Mouse (Mus musculus): ENCODE results near the gene Rabl6. TPM values are rescaled to one million over a fixed set of nuclear protein-coding genes. Genes with fewer than 3 reads are reported as not detected.
A peak's percentile ranks its signal among the peaks of the same experiment; 100 is the strongest.

Gene Rabl6
- polyA plus RNA-seq, 1 experiment from 2014 or later = 49.2 TPM

- Histone ChIP-seq H3K36me3 (ENCODE audit: control insufficient read depth, insufficient read depth, low read length) (peaks cover 6% of the 10 kb centered on the region), H3K4me1 (ENCODE audit: control insufficient read depth, insufficient read depth, low read length) (peaks cover 10% of the 10 kb centered on the region; the same call in 1 of the 2 replicates), H3K4me3 (ENCODE audit: low read depth, low read length) (no peak overlapping the region), H3K4me2 (no peak overlapping the region), H3K9me3 (ENCODE audit: control insufficient read depth, low read length) (no peaks in the 10 kb centered on the region), H3K9ac (ENCODE audit: low read length) (no peak overlapping the region), H3K27me3 (ENCODE audit: control insufficient read depth, insufficient read depth, low read length) (peaks cover 23% of the 10 kb centered on the region), H3K27ac (ENCODE audit: low read depth, low read length) (no peak overlapping the region)
- WGBS = 98% methylated on average over 3 of the region's 3 CpGs
- ATAC-seq (ENCODE audit: low FRiP score) (no peak), DNase-seq (ENCODE audit: low spot score, missing footprints) (no peak)
Observed at GRCm38 (mm10) chr2:25584152-25584551, 24.2 kb downstream of the Rabl6 start.

GRCm38 (mm10) chr2:25583571-25583970 is 24.8 kb downstream of the Rabl6 start:
- no peak overlapping the region for H3K4me2 ChIP-seq
- peaks cover 6% of the 10 kb centered on the region for H3K36me3 ChIP-seq (ENCODE audit: control insufficient read depth, insufficient read depth, low read length)
- H3K27me3 ChIP-seq (ENCODE audit: control insufficient read depth, insufficient read depth, low read length) = peaks cover 29% of the 10 kb centered on the region
- no peak overlapping the region for H3K4me3 ChIP-seq (ENCODE audit: low read depth, low read length)
- no peak overlapping the region for H3K9ac ChIP-seq (ENCODE audit: low read length)
- WGBS = 79% methylated on average over 4 of the region's 4 CpGs
- ATAC-seq (ENCODE audit: low FRiP score) (no peak), DNase-seq (ENCODE audit: low spot score, missing footprints) (no peak)
- H3K4me1 ChIP-seq (ENCODE audit: control insufficient read depth, insufficient read depth, low read length) = peaks cover 10% of the 10 kb centered on the region; the same call in 1 of the 2 replicates
- no peak overlapping the region for H3K27ac ChIP-seq (ENCODE audit: low read depth, low read length)
- no peaks in the 10 kb centered on the region for H3K9me3 ChIP-seq (ENCODE audit: control insufficient read depth, low read length)

DNA sequence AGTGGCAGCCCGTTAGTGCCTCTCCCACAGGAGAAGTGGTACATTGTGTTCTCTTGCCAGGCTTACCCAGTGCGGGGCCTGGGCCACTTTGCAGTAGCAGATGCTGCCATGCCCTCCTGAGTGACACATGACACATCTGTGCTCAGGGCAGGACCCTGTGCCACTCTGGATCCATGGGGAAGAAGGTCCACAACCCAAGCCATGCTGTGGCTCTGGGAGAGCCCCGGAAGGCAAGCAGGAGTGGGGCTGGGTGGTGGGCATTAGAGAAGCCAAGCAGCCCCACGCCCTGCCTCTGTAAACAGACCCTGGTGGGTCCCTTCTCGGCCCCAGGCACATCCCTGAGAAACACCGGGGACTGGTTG is 25.2 kb downstream of the Rabl6 start:
- H3K36me3 ChIP-seq (ENCODE audit: control insufficient read depth, insufficient read depth, low read length) = peaks cover 6% of the 10 kb centered on the region
- no peak overlapping the region for H3K9ac ChIP-seq (ENCODE audit: low read length)
- ATAC-seq (ENCODE audit: low FRiP score) = no peak
- H3K4me1 ChIP-seq (ENCODE audit: control insufficient read depth, insufficient read depth, low read length) = peaks cover 10% of the 10 kb centered on the region; the same call in 1 of the 2 replicates
- no peak overlapping the region for H3K27ac ChIP-seq (ENCODE audit: low read depth, low read length)
- H3K9me3 ChIP-seq (ENCODE audit: control insufficient read depth, low read length) = no peaks in the 10 kb centered on the region
- no peak for DNase-seq (ENCODE audit: low spot score, missing footprints)
- WGBS = 88% methylated on average over 6 of the region's 6 CpGs
- H3K4me3 ChIP-seq (ENCODE audit: low read depth, low read length) = no peak overlapping the region
- peaks cover 33% of the 10 kb centered on the region for H3K27me3 ChIP-seq (ENCODE audit: control insufficient read depth, insufficient read depth, low read length)
- H3K4me2 ChIP-seq = no peak overlapping the region

- H3K4me1 ChIP-seq (ENCODE audit: control insufficient read depth, insufficient read depth, low read length) = peaks cover 13% of the 10 kb centered on the region
- H3K9me3 ChIP-seq (ENCODE audit: control insufficient read depth, low read length) = no peaks in the 10 kb centered on the region
- no peak overlapping the region for H3K4me2 ChIP-seq
- 65% methylated on average over 12 of the region's 12 CpGs for WGBS
- ATAC-seq (ENCODE audit: low FRiP score) = no peak
- H3K27me3 ChIP-seq (ENCODE audit: control insufficient read depth, insufficient read depth, low read length) = peaks cover 38% of the 10 kb centered on the region
- no peak overlapping the region for H3K27ac ChIP-seq (ENCODE audit: low read depth, low read length)
- H3K9ac ChIP-seq (ENCODE audit: low read length) = no peak overlapping the region
- H3K36me3 ChIP-seq (ENCODE audit: control insufficient read depth, insufficient read depth, low read length) = peaks cover 6% of the 10 kb centered on the region
- no peak for DNase-seq (ENCODE audit: low spot score, missing footprints)
- no peak overlapping the region for H3K4me3 ChIP-seq (ENCODE audit: low read depth, low read length)
Observed at GRCm38 (mm10) chr2:25582466-25583119, 25.7 kb downstream of the Rabl6 start.

GRCm38 (mm10) chr2:25581901-25582301 is 26.4 kb downstream of the Rabl6 start:
- Histone ChIP-seq H3K27me3 (ENCODE audit: control insufficient read depth, insufficient read depth, low read length) (peaks cover 45% of the 10 kb centered on the region), H3K9me3 (ENCODE audit: control insufficient read depth, low read length) (no peaks in the 10 kb centered on the region), H3K4me3 (ENCODE audit: low read depth, low read length) (no peak overlapping the region), H3K27ac (ENCODE audit: low read depth, low read length) (peak overlapping the region; percentile 7; the same call in 1 of the 2 replicates), H3K4me1 (ENCODE audit: control insufficient read depth, insufficient read depth, low read length) (peaks cover 18% of the 10 kb centered on the region), H3K36me3 (ENCODE audit: control insufficient read depth, insufficient read depth, low read length) (peaks cover 6% of the 10 kb centered on the region), H3K9ac (ENCODE audit: low read length) (no peak overlapping the region; the same call in 1 of the 2 replicates), H3K4me2 (no peak overlapping the region)
- ATAC-seq (ENCODE audit: low FRiP score) (no peak), DNase-seq (ENCODE audit: low spot score, missing footprints) (no peak)
- WGBS = 40% methylated on average over 6 of the region's 6 CpGs

DNA sequence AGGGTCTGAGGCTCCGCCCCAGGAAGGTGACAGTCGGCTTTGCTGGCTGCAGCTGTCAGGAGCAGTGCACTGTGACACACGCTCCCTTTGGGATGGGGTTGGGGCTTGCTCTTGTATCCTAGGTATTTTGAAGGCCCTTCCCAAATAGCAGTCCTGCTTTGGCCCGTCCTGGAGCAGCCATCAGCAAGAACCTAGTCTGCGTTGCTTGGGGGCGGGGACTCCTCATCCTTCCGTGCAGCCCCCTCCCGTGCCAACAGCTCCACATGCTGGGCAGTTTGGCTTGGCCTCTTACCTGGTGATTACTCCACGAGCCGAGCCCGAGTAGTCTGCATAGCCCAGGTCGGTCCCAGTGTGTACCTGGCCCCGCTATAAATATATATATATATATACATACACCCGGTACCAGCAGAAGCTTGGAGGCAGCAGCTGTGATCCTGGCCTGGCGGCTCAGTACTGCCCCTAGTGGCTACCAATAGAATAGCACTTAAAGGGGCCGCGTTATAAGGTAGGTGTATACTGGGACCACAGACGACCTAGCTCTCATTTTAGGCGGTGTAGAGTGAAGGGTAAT is 26.9 kb downstream of the Rabl6 start, which contains the start of gene Ajm1:
Gene Ajm1, minus strand, starts transcription at position 464 of the 571 bp plus-strand sequence.
- Histone ChIP-seq H3K9me3 (ENCODE audit: control insufficient read depth, low read length) (no peaks in the 10 kb centered on the region), H3K4me1 (ENCODE audit: control insufficient read depth, insufficient read depth, low read length) (peaks cover 18% of the 10 kb centered on the region), H3K27me3 (ENCODE audit: control insufficient read depth, insufficient read depth, low read length) (peaks cover 51% of the 10 kb centered on the region), H3K36me3 (ENCODE audit: control insufficient read depth, insufficient read depth, low read length) (peaks cover 6% of the 10 kb centered on the region), H3K9ac (ENCODE audit: low read length) (peak within 1 kb of the TSS; percentile 27; the same call in 1 of the 2 replicates), H3K4me2 (peak within 1 kb of the TSS; percentile 52), H3K4me3 (ENCODE audit: low read depth, low read length) (peak within 1 kb of the TSS; percentile 24), H3K27ac (ENCODE audit: low read depth, low read length) (peak within 1 kb of the TSS; percentile 7; the same call in 1 of the 2 replicates)
- DNase-seq (ENCODE audit: low spot score, missing footprints) = peak; percentile 95
- peak; percentile 72 for ATAC-seq (ENCODE audit: low FRiP score)
- 8% methylated on average over 19 of the region's 19 CpGs for WGBS

DNA sequence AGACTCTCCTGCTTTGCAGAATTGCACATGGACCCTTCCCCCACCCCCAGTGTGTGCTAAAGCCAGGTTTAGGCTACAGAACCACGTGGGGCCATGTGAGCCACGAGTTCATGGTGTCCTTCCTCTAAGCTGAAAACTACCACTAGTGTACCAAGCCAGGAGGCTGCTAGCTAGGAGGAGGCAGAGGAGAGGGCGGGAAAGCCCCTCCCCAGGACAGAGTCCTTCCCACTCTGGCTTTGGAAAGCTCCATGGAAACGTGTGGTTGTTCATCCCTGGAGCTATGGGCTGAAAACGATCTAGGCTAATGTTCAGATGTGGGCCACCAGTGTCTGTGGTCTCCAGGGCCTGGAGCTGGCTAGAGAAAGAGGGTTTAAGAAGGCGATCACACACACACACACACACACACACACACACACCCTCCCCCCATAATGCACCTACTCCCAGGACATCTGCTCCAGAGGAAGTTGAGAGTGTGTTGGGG is 27.7 kb downstream of the Rabl6 start:
- DNase-seq (ENCODE audit: low spot score, missing footprints) = no peak
- H3K9ac ChIP-seq (ENCODE audit: low read length) = no peak overlapping the region
- ATAC-seq (ENCODE audit: low FRiP score) = no peak
- peaks cover 20% of the 10 kb centered on the region for H3K4me1 ChIP-seq (ENCODE audit: control insufficient read depth, insufficient read depth, low read length)
- no peak overlapping the region for H3K27ac ChIP-seq (ENCODE audit: low read depth, low read length)
- peaks cover 57% of the 10 kb centered on the region for H3K27me3 ChIP-seq (ENCODE audit: control insufficient read depth, insufficient read depth, low read length)
- H3K4me2 ChIP-seq = no peak overlapping the region
- WGBS = 51% methylated on average over 6 of the region's 6 CpGs
- peaks cover 4% of the 10 kb centered on the region for H3K36me3 ChIP-seq (ENCODE audit: control insufficient read depth, insufficient read depth, low read length)
- no peak overlapping the region for H3K4me3 ChIP-seq (ENCODE audit: low read depth, low read length)
- H3K9me3 ChIP-seq (ENCODE audit: control insufficient read depth, low read length) = no peaks in the 10 kb centered on the region

DNA sequence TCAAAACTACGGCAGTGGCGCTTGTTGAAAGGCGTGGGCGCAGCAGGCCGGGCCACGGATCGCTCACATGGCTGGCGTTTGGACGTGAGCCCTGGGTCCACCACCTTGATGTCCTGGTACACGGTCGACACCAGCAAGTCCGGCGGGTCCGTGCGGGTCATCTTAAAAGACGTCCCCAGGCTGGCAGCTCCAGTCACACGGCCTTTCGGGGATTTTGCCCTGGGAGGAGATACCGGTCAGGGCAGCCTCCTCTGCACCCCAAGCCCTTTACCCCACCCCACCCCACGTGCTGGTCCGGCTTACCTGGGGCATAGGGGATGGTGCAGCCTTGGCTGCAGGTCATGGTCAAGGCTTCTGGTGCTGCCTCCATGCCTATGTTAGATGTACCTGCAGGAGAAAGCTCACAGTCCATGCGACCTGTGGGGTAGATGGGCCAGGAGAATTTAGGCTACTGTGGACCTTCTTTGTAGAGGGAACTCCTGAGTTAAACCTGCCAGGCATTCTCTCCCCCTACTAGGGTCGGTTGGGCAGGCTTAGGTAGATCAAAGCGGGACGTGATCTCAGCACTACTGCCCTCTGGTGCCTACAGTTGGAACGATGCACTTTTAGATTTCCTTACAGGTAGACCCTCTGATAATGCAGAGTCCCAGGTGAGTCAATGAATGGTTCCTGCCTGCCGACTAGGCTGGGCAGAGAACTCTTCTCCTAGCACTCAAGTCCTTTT is 28.4 kb downstream of the Rabl6 start:
- Histone ChIP-seq H3K4me2 (no peak overlapping the region), H3K9me3 (ENCODE audit: control insufficient read depth, low read length) (no peaks in the 10 kb centered on the region), H3K36me3 (ENCODE audit: control insufficient read depth, insufficient read depth, low read length) (peaks cover 2% of the 10 kb centered on the region; the same call in 1 of the 2 replicates), H3K27ac (ENCODE audit: low read depth, low read length) (no peak overlapping the region), H3K27me3 (ENCODE audit: control insufficient read depth, insufficient read depth, low read length) (peaks cover 57% of the 10 kb centered on the region), H3K4me3 (ENCODE audit: low read depth, low read length) (0 out of 2 replicates have a peak overlapping the region, but pooled peaks have one; percentile 0), H3K4me1 (ENCODE audit: control insufficient read depth, insufficient read depth, low read length) (peaks cover 24% of the 10 kb centered on the region), H3K9ac (ENCODE audit: low read length) (no peak overlapping the region)
- DNase-seq (ENCODE audit: low spot score, missing footprints) = peak; percentile 88
- no peak for ATAC-seq (ENCODE audit: low FRiP score)
- 7% methylated on average over 27 of the region's 27 CpGs for WGBS
